Mouse (Mus musculus): ENCODE measurements around the gene Gm17332.
"Not testable (repeated sequence)": the region's sequence is repeated elsewhere in the genome, so short reads cannot be mapped to it uniquely, and the experiment has no call there.

The Gm17332 gene

DNA sequence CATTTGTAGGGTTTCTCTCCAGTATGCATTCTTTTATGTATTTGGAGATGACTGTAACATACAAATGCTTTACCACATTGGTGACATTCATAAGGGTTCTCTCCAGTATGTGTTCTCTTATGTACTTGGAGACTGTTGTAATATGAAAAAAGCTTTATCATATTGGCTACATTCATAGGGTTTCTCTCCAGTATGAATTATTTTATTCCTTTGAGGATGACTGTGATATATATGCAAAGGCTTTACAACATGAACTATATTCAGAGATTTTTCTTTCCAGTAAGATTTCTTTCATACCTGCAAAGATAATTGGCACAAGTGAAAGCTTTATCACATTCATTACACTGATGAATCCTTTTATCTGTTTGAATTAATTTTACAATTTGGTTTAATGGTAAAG is at the start of gene Gm17332:
TSS of gene Gm17332 (minus strand) at position 101 of the 400 bp plus-strand sequence.
- DNase-seq (ENCODE audit: low spot score in 2 of 2), result no peak

DNA sequence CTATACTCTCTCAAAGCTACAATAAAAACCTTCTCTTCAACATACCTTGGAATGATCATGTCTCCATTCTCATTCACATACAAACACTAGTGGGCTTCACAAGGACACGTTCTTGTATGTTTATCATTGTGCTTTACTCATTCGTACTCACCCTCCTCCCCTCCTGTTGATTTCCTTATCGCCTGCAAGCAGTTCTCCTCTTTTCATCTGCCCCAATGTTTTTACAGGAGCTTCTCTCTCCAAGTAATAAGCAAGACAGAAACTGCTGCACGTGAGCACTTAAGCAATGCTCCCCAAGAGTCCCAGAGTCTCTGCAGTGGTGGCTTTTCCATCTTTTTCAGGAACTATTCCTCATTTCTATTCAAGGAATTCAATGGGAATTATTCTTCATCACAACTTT is 47.7 kb upstream of the Gm17332 start:
- DNase-seq (ENCODE audit: low spot score in 2 of 2), result no peak

DNA sequence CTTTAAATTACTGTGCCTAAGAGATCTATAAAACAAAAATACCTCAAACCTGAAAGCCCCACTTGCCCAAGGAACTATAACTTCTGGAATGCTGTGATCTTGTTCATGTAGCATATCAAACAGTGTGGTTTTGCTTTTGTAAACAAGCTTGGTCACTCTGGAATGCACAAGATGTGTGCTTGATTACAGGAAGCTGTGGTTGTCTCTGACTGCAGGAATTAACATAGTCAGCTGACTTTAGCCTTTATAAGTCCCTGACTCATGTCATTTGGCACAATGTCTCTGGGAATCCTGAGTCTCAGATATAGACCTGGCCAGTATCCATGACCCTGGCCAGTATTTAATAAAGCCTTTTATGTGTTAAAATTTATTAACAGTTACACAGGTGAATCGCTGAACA is 43.1 kb upstream of the Gm17332 start:
- no peak for DNase-seq (ENCODE audit: low spot score in 2 of 2)

DNA sequence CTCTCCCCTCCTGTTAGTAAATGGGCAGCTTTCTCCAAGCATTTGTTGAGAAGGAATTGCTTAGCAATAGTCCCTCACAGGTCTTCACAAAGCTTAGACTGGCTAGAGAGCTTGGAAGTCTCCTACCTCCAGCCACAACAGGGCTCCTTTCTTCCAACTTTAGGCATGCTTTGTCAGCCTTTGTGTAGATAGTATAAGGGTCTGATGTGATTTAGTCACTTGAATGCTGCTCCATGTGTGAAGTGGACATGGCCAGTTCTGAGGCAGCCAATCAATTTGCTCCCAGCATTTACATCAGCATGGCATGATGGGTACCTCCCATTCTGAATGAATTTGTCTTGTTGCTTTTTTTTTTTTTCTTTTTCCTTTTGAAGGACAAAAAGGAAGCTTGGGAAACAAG is 35.7 kb upstream of the Gm17332 start:
- DNase-seq (ENCODE audit: low spot score in 2 of 2), result no peak

DNA sequence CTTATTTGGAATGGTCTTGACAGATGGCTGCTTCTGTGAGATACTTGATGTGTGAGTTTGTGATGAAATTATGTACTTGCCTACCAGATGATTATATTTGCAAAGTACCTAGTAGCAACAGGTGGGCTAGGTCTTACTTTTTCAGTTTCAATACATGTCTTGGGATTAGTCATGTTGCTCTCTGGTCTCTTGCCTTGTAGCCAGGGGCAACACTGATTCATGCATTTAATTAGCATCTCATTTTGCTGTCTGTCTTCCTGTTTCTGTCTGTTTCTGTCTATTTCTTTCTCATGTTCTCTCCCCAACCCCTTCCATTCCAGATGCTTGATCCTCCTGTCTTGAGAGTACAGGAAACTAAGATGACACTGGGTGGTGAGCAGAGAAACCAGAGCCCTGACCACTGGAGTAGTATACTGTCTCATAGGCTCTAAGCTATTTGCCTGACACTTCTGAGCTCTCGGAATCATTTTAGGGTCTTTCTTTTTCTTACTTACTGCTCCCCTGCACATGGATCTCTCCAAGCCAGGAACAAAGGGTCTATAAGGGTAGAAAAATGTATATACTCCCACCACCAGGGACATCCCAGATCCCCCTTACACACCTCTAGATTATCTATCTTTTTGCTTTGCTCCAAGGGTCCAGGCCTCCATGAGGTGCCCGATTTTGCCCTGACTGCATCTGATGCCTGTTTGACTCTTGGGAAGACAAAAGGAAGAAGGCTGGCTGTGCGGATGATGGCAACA is 13.5 kb upstream of the Gm17332 start:
- no peak for DNase-seq (ENCODE audit: low spot score in 2 of 2)

DNA sequence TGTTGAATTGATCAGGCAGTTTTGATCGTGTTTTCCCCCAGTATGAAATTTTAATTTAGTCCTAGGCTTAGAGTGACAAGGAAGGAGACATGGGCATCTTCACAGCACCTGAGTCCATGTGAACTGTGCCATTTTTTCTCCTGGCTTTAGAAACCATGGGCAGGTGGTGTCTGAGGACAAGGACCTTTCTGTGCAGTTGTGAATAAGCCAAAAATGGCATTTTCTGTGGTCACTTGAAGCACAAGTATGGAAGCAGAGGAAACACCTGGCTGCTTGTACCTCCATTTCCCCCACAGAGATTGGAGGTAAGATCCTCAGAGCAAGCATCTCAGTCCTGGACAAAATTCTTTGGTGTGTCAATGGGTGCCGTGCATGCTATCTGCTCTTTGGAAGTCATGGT is 12.5 kb upstream of the Gm17332 start:
- no peak for DNase-seq (ENCODE audit: low spot score in 2 of 2)

DNA sequence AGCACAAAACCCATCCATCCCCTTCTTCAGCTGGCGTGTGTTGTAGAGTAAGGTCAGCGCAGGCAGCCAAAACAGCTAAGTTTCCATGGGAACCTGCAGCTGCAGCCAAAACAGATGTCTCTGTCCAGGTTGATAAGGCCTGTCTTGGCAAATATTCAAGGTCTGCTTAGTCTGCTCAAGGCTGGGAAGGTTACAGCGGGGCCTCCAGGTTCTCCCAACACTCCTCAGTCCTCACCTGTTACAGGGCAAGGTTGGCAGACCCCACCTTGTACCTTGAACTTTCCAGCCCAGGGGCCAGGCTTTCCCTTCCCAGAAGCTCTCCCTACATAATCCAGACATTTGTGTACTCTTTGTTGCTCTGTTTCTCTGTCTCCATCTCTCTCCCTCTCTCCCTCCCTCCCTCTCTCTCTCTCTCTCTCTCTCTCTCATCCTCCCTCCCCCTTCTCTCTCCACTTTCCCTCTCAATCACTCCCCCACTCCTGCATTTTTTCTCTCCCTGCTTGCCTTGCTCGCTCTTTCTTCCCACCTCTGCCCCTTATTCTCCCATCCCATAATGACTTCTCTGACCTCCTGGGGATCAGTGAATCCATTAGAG is 12.1 kb downstream of the Gm17332 start:
- DNase-seq (ENCODE audit: low spot score in 2 of 2), result no peak

DNA sequence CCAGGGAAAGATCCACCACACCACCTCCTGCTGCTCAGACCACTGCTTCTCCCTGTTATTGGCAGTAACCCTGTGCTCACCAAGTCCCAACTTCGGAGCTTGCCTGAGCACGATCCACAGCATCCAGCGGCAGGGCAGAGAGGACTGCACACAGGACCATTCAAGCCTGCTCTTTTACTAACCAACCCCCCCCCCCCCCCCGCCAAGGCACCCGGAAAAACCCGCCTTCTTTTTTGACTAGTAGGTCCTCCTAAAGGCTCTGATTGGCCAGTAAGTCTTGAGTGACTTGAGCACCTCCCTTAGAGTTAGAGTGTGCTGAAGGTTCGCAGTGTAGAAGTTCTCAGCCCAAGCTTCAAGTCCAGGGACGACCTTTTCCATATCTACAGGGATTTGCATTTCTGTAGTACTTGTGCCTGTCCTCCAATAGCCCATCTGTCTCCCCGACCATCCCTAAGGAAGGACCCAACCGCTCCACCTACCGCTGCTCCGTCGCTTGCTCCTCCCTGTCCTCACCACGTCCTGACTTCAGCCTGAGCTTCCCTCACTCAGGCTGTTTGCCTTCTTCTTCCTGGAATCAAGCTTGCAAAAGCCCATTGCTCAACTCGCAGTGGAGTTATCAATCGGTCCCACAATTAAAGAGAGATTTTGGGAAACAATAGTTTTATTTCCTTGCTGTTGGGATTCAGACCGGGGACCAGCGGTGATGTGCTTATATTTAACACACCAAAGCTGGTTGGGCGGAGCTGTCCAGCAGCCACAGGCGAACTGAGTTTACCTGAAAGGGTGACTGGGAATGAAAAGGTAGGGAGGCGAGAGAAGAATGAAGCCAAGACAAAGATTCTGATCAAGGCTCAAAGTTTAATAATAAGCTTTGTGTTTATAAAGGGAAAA is 12.9 kb downstream of the Gm17332 start:
- DNase-seq (ENCODE audit: low spot score in 2 of 2), result peak in 1 of 2 experiments; percentile 23

DNA sequence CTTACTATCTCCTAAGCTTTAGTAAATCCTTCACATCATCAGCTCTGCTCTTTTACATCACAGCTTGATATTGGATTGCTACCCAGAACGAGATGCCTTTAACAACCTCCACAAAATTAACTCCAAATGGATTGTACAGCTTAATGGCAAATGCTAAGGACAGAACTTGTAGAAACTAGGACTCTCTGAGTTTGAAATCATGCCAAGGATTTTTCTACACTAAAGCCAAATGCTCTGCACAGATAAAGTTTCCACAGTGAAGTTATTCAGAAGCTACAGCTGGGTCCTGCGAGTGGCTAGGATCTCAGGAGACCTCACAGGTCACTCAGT is 13.5 kb downstream of the Gm17332 start:
- no peak for DNase-seq (ENCODE audit: low spot score in 2 of 2)

DNA sequence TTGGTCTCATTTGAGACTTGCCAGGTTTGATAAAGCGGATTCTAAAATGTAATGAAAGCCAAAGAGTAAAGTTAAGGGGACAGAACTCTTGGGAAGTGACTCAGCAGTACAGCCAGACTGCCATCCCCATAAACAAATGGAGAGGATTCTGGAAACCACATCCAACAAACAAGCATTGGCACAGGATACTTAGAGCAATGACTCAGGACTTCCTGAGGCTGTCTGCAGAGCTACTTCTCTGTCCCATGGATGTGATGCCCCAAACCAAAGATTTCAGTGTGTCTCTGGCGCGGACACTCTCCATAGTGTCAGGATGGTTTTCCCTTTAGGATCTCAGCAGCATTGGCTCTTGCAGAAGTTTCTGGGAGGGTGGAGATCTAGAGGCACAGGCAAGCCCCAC is 25.2 kb downstream of the Gm17332 start:
- DNase-seq (ENCODE audit: low spot score in 2 of 2), result no peak

DNA sequence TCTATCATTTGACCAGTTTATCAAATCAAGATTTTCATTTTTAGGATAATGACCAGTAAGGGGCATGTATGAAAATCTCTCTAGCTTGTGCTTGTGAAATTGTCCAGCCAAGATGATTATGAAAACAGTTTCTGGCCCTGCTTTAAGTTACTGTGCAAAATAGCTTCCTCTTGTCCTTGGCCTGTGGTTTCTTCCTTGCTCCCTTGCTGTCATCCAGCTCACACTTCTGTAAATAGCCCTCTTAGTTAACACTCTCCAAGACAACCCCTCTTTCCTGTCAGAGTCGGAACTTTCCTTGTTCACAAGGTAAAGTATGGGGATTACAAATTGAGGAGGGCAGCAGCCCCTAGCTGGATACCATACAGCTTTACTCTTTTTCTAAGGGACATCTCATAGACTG is 43.9 kb downstream of the Gm17332 start:
- DNase-seq (ENCODE audit: low spot score in 2 of 2), result not testable (repeated sequence)

DNA sequence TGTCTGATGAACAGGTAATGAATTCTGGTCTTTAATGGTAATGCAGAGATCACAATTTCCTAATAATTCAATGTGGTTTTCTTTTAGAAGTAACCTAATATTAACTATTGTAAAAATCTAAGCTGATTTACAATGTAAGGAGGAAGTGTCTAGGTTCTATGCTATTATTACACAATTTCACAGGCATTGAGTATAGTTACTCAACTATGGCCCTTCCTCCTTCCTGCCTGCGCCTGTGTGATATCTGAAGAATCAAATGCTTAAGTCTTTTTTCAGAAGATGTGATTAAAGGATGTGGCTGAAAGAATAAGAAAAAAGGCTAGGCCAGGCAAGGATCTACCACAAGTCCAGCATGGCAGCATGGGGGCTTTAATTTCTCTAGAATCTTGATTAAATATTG is 47.4 kb downstream of the Gm17332 start:
- not testable (repeated sequence) for DNase-seq (ENCODE audit: low spot score in 2 of 2)

DNA sequence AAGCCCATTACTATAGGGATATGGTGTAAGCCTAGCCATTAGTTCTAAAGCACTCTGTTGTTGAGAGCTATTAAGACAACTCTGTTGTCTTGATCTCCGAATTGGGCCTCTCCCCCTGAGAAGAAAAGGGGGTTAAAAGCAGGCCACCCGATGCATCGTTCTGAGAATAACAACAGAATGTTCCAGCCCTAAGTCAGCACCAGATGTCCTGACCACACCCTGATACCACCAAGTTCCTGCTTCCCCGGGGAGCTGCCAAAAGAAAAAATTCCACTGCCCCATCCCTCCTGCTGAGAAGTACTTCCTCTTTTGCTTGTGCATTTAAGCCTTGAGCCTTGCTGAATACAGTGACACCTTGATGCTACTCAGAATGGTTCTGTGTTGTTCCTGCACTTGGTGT is 48.5 kb downstream of the Gm17332 start:
- DNase-seq (ENCODE audit: low spot score in 2 of 2), result not testable (repeated sequence)
